Mouse (Mus musculus): Measurements from ENCODE around the gene Txndc16. TPM values are rescaled to one million over a fixed set of nuclear protein-coding genes. Genes with fewer than 3 reads are reported as not detected.
A peak's percentile ranks its signal among the peaks of the same experiment; 100 is the strongest.

Gene Txndc16
- 15.5 and 16.2 TPM in 2 replicates for polyA plus RNA-seq (2014; fragmentation: Nextera tagmentation; extraction: Ambion mirVana)

DNA sequence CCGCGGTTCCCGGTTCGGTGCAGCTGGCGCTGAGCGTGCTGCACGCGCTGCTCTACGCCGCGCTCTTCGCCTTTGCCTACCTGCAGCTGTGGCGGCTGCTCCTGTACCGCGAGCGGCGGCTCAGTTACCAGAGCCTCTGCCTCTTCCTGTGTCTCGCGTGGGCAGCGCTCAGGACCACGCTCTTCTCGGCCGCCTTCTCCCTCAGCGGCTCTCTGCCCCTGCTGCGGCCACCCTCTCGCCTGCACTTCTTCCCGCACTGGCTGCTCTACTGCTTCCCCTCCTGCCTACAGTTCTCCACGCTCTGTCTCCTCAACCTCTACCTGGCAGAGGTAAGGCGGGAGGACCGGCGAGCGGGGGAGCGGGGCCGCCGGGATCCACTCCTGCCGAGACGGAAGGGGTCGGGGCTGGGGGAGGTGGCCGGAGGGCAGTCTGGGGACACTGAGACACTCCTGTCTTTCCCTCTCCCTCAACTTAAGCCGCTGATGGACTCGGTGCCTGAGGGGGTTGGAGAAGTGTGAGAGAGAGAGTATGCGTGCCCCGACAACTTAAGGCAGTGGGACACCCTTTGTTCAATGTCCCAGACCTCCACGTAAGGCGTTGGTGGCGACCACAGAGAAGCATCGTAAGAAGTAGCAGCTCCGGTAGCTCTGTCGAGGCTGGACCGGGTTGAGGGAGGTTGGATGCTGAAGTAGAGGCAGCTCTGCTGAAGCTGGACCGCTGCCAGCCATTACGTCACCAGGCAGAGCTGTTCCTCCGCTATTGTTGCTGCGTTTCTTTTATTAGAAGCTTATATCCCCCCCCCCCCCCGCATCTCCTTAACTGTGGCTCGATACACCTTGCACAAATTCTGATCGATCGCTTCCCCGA lies at the start of gene Txndc16:
Txndc16 (minus strand) TSS at position 239 of the 867 bp plus-strand sequence.
- WGBS: under 1% methylated on average over 59 of the region's 59 CpGs
- H3K4me2 ChIP-seq (ENCODE audit: low read length): peak within 1 kb of the TSS; percentile 94
- H3K4me3 ChIP-seq (ENCODE audit: low read depth, low read length): peak within 1 kb of the TSS; percentile 81
- H3K9me3 ChIP-seq (ENCODE audit: control insufficient read depth, low read length): no peaks in the 10 kb centered on the region
- peak within 1 kb of the TSS; percentile 93 for H3K27ac ChIP-seq (ENCODE audit: low read depth)
- no peaks in the 10 kb centered on the region for H3K27me3 ChIP-seq (replicated peaks; ENCODE audit: control insufficient read depth, insufficient read depth, low read length)
- DNase-seq (ENCODE audit: low spot score) (peak; percentile 89), ATAC-seq (replicated peaks; ENCODE audit: low FRiP score, low TSS enrichment, low read depth) (peak; percentile 28)
- H3K4me1 ChIP-seq (replicated peaks; ENCODE audit: control insufficient read depth, insufficient read depth, low read length): peaks cover 3% of the 10 kb centered on the region; the same call in 1 of the 2 replicates
- no peaks in the 10 kb centered on the region for H3K36me3 ChIP-seq (ENCODE audit: control insufficient read depth, insufficient read depth, low read length)
- peak within 1 kb of the TSS; percentile 78 for H3K9ac ChIP-seq (ENCODE audit: low read length)

DNA sequence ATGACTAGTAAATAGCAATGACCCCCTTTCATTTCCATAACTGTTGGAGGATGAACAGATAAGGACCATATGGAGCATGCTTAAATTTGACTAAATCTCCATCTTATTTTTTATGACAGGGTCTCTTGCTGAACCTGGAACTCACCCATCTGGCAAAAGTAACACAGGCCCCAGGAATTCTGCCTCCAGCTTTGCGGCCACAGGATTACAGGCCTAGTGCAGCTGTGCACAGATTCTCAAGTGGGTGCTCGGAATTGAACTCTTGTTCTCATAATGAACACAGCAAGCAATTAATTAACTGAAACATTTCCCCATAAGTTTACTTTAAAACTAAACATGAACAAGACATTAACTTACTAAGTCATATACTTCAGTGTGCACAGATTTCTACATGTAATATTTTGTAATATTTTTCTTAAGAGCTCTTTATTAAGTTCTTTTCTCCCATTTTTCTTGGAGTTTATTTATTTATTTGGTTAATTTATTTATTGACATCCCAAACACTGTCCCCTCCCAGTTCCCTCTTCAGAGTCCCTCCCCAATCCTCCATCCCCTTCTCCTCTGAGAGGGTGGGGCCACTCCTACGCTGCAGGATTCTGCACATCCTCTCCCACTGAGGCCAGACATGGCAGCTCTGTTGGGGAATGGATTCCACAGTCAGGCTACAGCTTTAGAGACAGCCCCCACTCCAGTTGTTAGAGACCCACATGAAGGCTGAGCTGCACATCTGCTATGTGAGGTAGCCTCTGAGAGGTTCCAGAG lies 43.9 kb upstream of the Txndc16 start:
- Histone ChIP-seq H3K9me3 (ENCODE audit: control insufficient read depth, low read length) (no peaks in the 10 kb centered on the region), H3K4me2 (ENCODE audit: low read length) (no peak overlapping the region), H3K9ac (ENCODE audit: low read length) (no peak overlapping the region), H3K36me3 (ENCODE audit: control insufficient read depth, insufficient read depth, low read length) (no peaks in the 10 kb centered on the region), H3K27me3 (replicated peaks; ENCODE audit: control insufficient read depth, insufficient read depth, low read length) (no peaks in the 10 kb centered on the region), H3K4me1 (replicated peaks; ENCODE audit: control insufficient read depth, insufficient read depth, low read length) (no peaks in the 10 kb centered on the region), H3K27ac (ENCODE audit: low read depth) (no peak overlapping the region), H3K4me3 (ENCODE audit: low read depth, low read length) (no peak overlapping the region)
- WGBS: 64% methylated on average over 3 of the region's 3 CpGs
- DNase-seq (ENCODE audit: low spot score) (no peak), ATAC-seq (replicated peaks; ENCODE audit: low FRiP score, low TSS enrichment, low read depth) (no peak)

DNA sequence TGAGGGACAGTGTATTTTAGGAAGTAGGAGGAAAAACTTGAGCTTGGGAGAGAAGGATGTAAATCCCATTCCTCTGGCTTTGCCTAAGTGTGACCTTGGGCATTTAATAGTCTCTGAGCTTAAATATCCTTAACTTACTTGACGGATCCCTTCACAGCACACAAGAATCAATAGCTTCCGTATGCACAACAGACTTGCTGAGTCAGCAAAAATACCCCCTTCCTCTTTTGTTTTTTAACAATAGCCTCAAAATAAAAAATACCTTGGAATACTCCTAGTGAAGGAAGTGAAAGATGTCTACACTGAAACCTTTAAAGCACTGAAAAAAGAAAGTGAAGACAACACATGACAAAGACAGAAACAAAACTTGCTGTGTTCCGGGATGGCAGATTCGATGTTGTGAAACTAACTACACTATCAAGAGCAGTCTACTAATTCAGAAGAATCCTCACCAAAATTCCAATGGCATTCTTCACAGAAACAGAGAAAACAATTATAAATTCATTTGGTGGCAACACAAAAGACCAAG lies 31.5 kb upstream of the Txndc16 start:
- 88% methylated on average over 4 of the region's 4 CpGs for WGBS
- DNase-seq (ENCODE audit: low spot score) (no peak), ATAC-seq (replicated peaks; ENCODE audit: low FRiP score, low TSS enrichment, low read depth) (no peak)
- Histone ChIP-seq H3K4me3 (ENCODE audit: low read depth, low read length) (no peak overlapping the region), H3K4me2 (ENCODE audit: low read length) (no peak overlapping the region), H3K9me3 (ENCODE audit: control insufficient read depth, low read length) (no peaks in the 10 kb centered on the region), H3K27me3 (replicated peaks; ENCODE audit: control insufficient read depth, insufficient read depth, low read length) (no peaks in the 10 kb centered on the region), H3K36me3 (ENCODE audit: control insufficient read depth, insufficient read depth, low read length) (no peaks in the 10 kb centered on the region), H3K9ac (ENCODE audit: low read length) (no peak overlapping the region), H3K27ac (ENCODE audit: low read depth) (no peak overlapping the region), H3K4me1 (replicated peaks; ENCODE audit: control insufficient read depth, insufficient read depth, low read length) (no peaks in the 10 kb centered on the region)

DNA sequence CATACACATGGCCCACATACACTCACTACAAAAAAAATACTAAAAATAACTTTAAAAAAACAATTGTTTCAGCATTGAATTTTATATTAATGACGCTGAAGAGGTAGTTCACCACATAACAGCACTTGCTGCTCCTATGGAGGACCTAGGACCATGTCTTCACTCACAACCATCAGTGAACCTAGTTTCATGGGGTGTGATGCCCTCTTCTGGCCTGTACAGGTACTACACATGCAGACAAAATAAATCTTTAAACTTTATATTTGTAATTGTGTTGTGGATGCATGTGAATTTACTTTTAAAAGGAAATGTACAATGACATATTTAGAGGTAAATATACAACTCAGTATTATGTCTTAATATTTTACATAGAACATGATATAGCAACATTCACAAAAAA lies 21.5 kb upstream of the Txndc16 start:
- Histone ChIP-seq H3K9me3 (ENCODE audit: control insufficient read depth, low read length) (no peaks in the 10 kb centered on the region), H3K4me1 (replicated peaks; ENCODE audit: control insufficient read depth, insufficient read depth, low read length) (no peaks in the 10 kb centered on the region), H3K27me3 (replicated peaks; ENCODE audit: control insufficient read depth, insufficient read depth, low read length) (no peaks in the 10 kb centered on the region), H3K36me3 (ENCODE audit: control insufficient read depth, insufficient read depth, low read length) (no peaks in the 10 kb centered on the region), H3K9ac (ENCODE audit: low read length) (no peak overlapping the region), H3K4me2 (ENCODE audit: low read length) (no peak overlapping the region), H3K4me3 (ENCODE audit: low read depth, low read length) (no peak overlapping the region), H3K27ac (ENCODE audit: low read depth) (no peak overlapping the region)
- WGBS: 63% methylated on average over 1 of the region's 1 CpGs
- ATAC-seq (replicated peaks; ENCODE audit: low FRiP score, low TSS enrichment, low read depth) (no peak), DNase-seq (ENCODE audit: low spot score) (no peak)

DNA sequence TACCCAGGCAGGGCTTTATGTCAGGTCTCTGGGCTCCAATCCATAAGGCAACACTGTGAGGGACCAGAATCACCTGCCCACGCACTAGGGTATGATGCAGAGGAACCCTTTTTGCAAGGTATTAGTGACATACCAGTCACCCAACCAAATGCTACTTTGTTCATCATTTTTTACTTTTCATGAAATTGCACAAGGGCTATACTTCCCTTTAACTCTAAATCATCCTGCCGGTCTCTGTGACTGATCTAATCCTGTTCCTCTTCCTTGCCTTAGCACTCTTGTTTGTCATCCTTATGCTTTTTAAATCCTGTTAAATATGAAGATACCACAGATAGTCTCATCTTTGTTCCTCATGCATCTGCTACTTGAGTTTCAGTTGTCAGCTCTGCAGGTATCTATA lies 18.9 kb upstream of the Txndc16 start:
- ATAC-seq (replicated peaks; ENCODE audit: low FRiP score, low TSS enrichment, low read depth) (no peak), DNase-seq (ENCODE audit: low spot score) (no peak)
- H3K4me1 ChIP-seq (replicated peaks; ENCODE audit: control insufficient read depth, insufficient read depth, low read length): 0 out of 2 replicates have a peak, but pooled peaks cover 2% of the 10 kb centered on the region
- no peak overlapping the region for H3K4me3 ChIP-seq (ENCODE audit: low read depth, low read length)
- H3K4me2 ChIP-seq (ENCODE audit: low read length): no peak overlapping the region
- 66% methylated on average over 2 of the region's 2 CpGs for WGBS
- H3K27ac ChIP-seq (ENCODE audit: low read depth): no peak overlapping the region
- no peaks in the 10 kb centered on the region for H3K36me3 ChIP-seq (ENCODE audit: control insufficient read depth, insufficient read depth, low read length)
- H3K27me3 ChIP-seq (replicated peaks; ENCODE audit: control insufficient read depth, insufficient read depth, low read length): no peaks in the 10 kb centered on the region
- H3K9ac ChIP-seq (ENCODE audit: low read length): no peak overlapping the region
- H3K9me3 ChIP-seq (ENCODE audit: control insufficient read depth, low read length): no peaks in the 10 kb centered on the region

DNA sequence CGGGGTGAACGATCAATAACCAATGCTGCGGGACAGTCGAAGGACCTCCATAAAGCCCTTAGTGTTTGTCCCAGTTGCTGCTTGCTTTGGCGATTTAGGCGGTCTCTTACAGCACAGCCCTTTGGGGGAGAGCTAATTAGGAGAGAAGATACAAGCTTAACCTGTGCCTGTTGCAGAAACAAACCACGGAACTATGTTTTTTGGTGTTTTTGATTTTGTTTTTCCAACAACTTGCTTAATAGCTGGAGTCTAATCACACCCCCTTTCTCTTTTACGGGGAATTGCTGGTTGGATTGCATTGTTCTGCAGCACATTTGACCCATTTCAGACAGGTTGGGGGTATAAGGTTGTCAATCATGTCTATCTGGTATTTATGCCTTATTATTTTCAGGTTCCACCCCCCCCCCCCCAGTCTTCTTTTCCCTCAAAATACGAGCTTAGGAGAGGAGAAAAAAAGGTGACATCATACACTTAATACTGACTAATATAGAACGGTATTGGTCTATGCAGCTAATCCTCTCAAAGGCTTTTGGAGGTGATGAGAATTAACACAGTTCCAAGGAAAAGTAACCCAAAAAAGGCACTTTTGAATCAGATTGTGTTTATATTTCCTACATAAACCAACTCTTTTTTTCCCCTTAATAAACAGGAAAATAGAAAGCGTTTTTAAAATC lies 966 bp upstream of the Txndc16 start:
- 11% methylated on average over 11 of the region's 11 CpGs for WGBS

DNA sequence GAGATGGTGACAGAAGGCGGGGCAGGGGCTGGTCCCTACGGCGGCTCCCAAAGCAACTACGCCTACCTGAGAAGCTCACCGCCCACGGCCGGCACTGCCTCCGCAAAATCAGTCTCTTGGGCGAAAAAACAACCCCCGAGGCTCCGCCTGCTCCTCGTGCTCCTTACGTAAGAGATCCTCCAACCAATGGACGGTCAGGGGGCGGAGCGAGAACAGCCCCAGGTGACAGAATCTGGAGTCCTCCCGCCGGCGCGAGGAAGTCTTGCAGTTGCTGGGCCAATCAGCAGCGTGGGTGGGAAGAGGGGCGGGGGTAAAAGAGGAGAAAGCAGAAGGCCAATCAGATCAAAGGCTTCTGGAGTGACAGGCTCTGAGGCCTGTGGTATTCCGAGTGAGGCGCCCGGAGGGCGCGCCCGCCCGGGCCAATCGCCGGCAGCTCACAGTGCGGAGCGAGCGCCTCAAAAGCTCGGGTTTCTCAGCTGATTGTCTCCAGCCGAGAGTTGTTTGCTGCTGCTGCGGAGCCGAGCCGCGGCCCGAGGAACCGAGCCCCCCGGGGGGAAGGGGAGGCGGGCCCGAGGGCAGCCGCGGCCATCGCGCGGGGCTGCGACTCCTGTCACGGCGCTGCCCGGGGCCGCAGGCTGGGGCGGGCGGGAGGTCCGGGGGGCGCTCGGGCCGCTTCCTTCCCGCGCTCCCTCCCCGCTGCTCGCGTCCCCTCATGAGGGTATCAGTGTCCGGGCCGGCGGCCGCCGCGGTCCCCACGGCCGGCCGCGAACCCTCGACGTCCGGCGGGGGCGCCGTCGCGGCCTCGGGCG lies 643 bp downstream of the Txndc16 start, which contains the start of gene Gpr137c:
Gpr137c (plus strand) TSS at position 437 of the 809 bp plus-strand sequence.
- no peaks in the 10 kb centered on the region for H3K27me3 ChIP-seq (replicated peaks; ENCODE audit: control insufficient read depth, insufficient read depth, low read length)
- peak; percentile 94 for DNase-seq (ENCODE audit: low spot score)
- peak within 1 kb of the TSS; percentile 81 for H3K4me3 ChIP-seq (ENCODE audit: low read depth, low read length)
- under 1% methylated on average over 62 of the region's 86 CpGs for WGBS
- H3K9me3 ChIP-seq (ENCODE audit: control insufficient read depth, low read length): no peaks in the 10 kb centered on the region
- H3K36me3 ChIP-seq (ENCODE audit: control insufficient read depth, insufficient read depth, low read length): no peaks in the 10 kb centered on the region
- H3K27ac ChIP-seq (ENCODE audit: low read depth): peak within 1 kb of the TSS; percentile 93
- H3K4me1 ChIP-seq (replicated peaks; ENCODE audit: control insufficient read depth, insufficient read depth, low read length): peaks cover 3% of the 10 kb centered on the region; the same call in 1 of the 2 replicates
- ATAC-seq (replicated peaks; ENCODE audit: low FRiP score, low TSS enrichment, low read depth): peak; percentile 98
- H3K9ac ChIP-seq (ENCODE audit: low read length): peak within 1 kb of the TSS; percentile 78
- H3K4me2 ChIP-seq (ENCODE audit: low read length): peak within 1 kb of the TSS; percentile 94

More for the DNA sequence above, 966 bp upstream of the Txndc16 start:
- Histone ChIP-seq H3K9me3 (ENCODE audit: control insufficient read depth, low read length) (no peaks in the 10 kb centered on the region), H3K27ac (ENCODE audit: low read depth) (peak overlapping the region; percentile 93; the same call in 1 of the 2 replicates), H3K36me3 (ENCODE audit: control insufficient read depth, insufficient read depth, low read length) (no peaks in the 10 kb centered on the region), H3K9ac (ENCODE audit: low read length) (peak overlapping the region; percentile 78), H3K4me3 (ENCODE audit: low read depth, low read length) (peak overlapping the region; percentile 81), H3K4me2 (ENCODE audit: low read length) (peak overlapping the region; percentile 94), H3K27me3 (replicated peaks; ENCODE audit: control insufficient read depth, insufficient read depth, low read length) (no peaks in the 10 kb centered on the region), H3K4me1 (replicated peaks; ENCODE audit: control insufficient read depth, insufficient read depth, low read length) (peaks cover 3% of the 10 kb centered on the region; the same call in 1 of the 2 replicates)
- DNase-seq (ENCODE audit: low spot score): no peak
- ATAC-seq (replicated peaks; ENCODE audit: low FRiP score, low TSS enrichment, low read depth): no peak
